Mouse (Mus musculus) neural tube, embryonic 12.5 days (tissue): ENCODE measurements around the gene Rbm39. TPM values are rescaled to one million over a fixed set of nuclear protein-coding genes. Genes with fewer than 3 reads are reported as not detected.

Source experiments
- ATAC-seq: fragments of 200-750 bp; cut with Nextera tagmentation; 2 replicates; pipeline ENCODE4 v1.8.0; 2017; ENCODE audit warnings: low read depth, mild to moderate bottlenecking, moderate TSS enrichment, moderate library complexity; ENCODE audit not compliant: low FRiP score
- H3K27ac ChIP-seq: fragments of 300-500 bp; sonication (generic); 2 replicates; pipeline ENCODE4 v1.5.1; 2016
- H3K27me3 ChIP-seq: fragments of 300-500 bp; sonication (generic); replicated peaks from 2 replicates; pipeline ENCODE4 v1.6.1; 2016; ENCODE audit warnings: mild to moderate bottlenecking
- H3K36me3 ChIP-seq: fragments of 300-500 bp; sonication (generic); 2 replicates; pipeline ENCODE4 v1.6.1; 2016; ENCODE audit warnings: mild to moderate bottlenecking
- H3K4me1 ChIP-seq: fragments of 300-500 bp; sonication (generic); 2 replicates; pipeline ENCODE4 v1.6.1; 2016
- H3K4me2 ChIP-seq: fragments of 300-500 bp; sonication (generic); replicated peaks from 2 replicates; pipeline ENCODE4 v1.6.1; 2016; ENCODE audit warnings: mild to moderate bottlenecking
- H3K4me3 ChIP-seq: fragments of 300-500 bp; sonication (generic); 2 replicates; pipeline ENCODE4 v1.5.1; 2016
- H3K9ac ChIP-seq: fragments of 300-500 bp; sonication (generic); 2 replicates; pipeline ENCODE4 v1.6.1; 2016; ENCODE audit warnings: mild to moderate bottlenecking
- H3K9me3 ChIP-seq: fragments of 300-500 bp; sonication (generic); 2 replicates; pipeline ENCODE4 v1.6.1; 2016; ENCODE audit warnings: mild to moderate bottlenecking
- WGBS: fragments of 180-500 bp; shearing (Covaris S2); methylation state at CpG from one replicate; pipeline ENCODE4 v1.1.7; 2016; 5-methylcytosine and 5-hydroxymethylcytosine counted together
- polyA plus RNA-seq: library from polyadenylated mRNA; unstranded; fragments of >200 nt; fragmentation: Nextera tagmentation; extraction: Ambion mirVana; gene quantifications from 2 replicates; pipeline ENCODE4 v1.2.1, GENCODE M21; 2016

Rbm39 gene
- polyA plus RNA-seq: 583 and 625 TPM in 2 replicates

GRCm38 (mm10) chr2:156180094-156180821 lies at the start of gene Rbm39:
Rbm39 (minus strand) TSS chr2:156180238.
- Histone ChIP-seq H3K27ac (peak within 1 kb of the TSS; percentile 94), H3K27me3 (no peaks in the 10 kb centered on the region), H3K36me3 (peaks cover 21% of the 10 kb centered on the region), H3K4me2 (peak within 1 kb of the TSS; percentile 88), H3K4me3 (peak within 1 kb of the TSS; percentile 99), H3K9ac (peak within 1 kb of the TSS; percentile 100), H3K4me1 (peaks cover 21% of the 10 kb centered on the region), H3K9me3 (no peaks in the 10 kb centered on the region)
- peak; percentile 98 for ATAC-seq
- under 1% methylated on average over 47 of the region's 47 CpGs for WGBS

- Histone ChIP-seq H3K4me1 (no peaks in the 10 kb centered on the region), H3K27ac (no peak overlapping the region), H3K4me3 (no peak overlapping the region), H3K9me3 (no peaks in the 10 kb centered on the region), H3K4me2 (no peak overlapping the region), H3K27me3 (no peaks in the 10 kb centered on the region), H3K9ac (no peak overlapping the region), H3K36me3 (peaks cover 30% of the 10 kb centered on the region)
- WGBS: 98% methylated on average over 1 of the region's 1 CpGs
- ATAC-seq: no peak
Observed at GRCm38 (mm10) chr2:156229171-156229570, 49.1 kb upstream of the Rbm39 start.

GRCm38 (mm10) chr2:156227689-156228088 lies 47.7 kb upstream of the Rbm39 start:
- peaks cover 34% of the 10 kb centered on the region for H3K36me3 ChIP-seq

GRCm38 (mm10) chr2:156224043-156224442 lies 44.0 kb upstream of the Rbm39 start:
- no peak overlapping the region for H3K9ac ChIP-seq
- H3K4me3 ChIP-seq: no peak overlapping the region
- no peak for ATAC-seq
- H3K27me3 ChIP-seq: no peaks in the 10 kb centered on the region
- peaks cover 32% of the 10 kb centered on the region for H3K36me3 ChIP-seq
- 96% methylated on average over 5 of the region's 5 CpGs for WGBS
- no peak overlapping the region for H3K27ac ChIP-seq
- no peak overlapping the region for H3K4me2 ChIP-seq
- H3K4me1 ChIP-seq: no peaks in the 10 kb centered on the region
- H3K9me3 ChIP-seq: no peaks in the 10 kb centered on the region

More at GRCm38 (mm10) chr2:156227689-156228088, 47.7 kb upstream of the Rbm39 start:
- ATAC-seq: no peak
- no peak overlapping the region for H3K4me3 ChIP-seq
- no peaks in the 10 kb centered on the region for H3K9me3 ChIP-seq
- no peak overlapping the region for H3K9ac ChIP-seq
- H3K4me1 ChIP-seq: no peaks in the 10 kb centered on the region
- H3K4me2 ChIP-seq: no peak overlapping the region
- 97% methylated on average over 1 of the region's 1 CpGs for WGBS
- no peak overlapping the region for H3K27ac ChIP-seq
- H3K27me3 ChIP-seq: no peaks in the 10 kb centered on the region

GRCm38 (mm10) chr2:156222100-156222499 lies 42.1 kb upstream of the Rbm39 start:
- H3K36me3 ChIP-seq: peaks cover 31% of the 10 kb centered on the region
- H3K27ac ChIP-seq: no peak overlapping the region
- no peak overlapping the region for H3K4me2 ChIP-seq
- H3K4me3 ChIP-seq: no peak overlapping the region
- no peak overlapping the region for H3K9ac ChIP-seq
- ATAC-seq: no peak
- no peaks in the 10 kb centered on the region for H3K27me3 ChIP-seq
- no peaks in the 10 kb centered on the region for H3K4me1 ChIP-seq
- no peaks in the 10 kb centered on the region for H3K9me3 ChIP-seq

GRCm38 (mm10) chr2:156217786-156218185 lies 37.7 kb upstream of the Rbm39 start:
- Histone ChIP-seq H3K27me3 (no peaks in the 10 kb centered on the region), H3K36me3 (peaks cover 13% of the 10 kb centered on the region), H3K4me3 (no peak overlapping the region), H3K27ac (no peak overlapping the region), H3K4me2 (no peak overlapping the region), H3K9ac (no peak overlapping the region), H3K4me1 (no peaks in the 10 kb centered on the region), H3K9me3 (no peaks in the 10 kb centered on the region)
- no peak for ATAC-seq
- 67% methylated on average over 1 of the region's 1 CpGs for WGBS

- Histone ChIP-seq H3K9ac (no peak overlapping the region), H3K27me3 (no peaks in the 10 kb centered on the region), H3K27ac (no peak overlapping the region), H3K4me3 (no peak overlapping the region), H3K9me3 (no peaks in the 10 kb centered on the region), H3K4me1 (peaks cover 13% of the 10 kb centered on the region), H3K36me3 (peaks cover 24% of the 10 kb centered on the region; the same call in 1 of the 2 replicates), H3K4me2 (no peak overlapping the region)
- 91% methylated on average over 6 of the region's 6 CpGs for WGBS
- ATAC-seq: no peak
Observed at GRCm38 (mm10) chr2:156203917-156204316, 23.9 kb upstream of the Rbm39 start.

GRCm38 (mm10) chr2:156202848-156203437 lies 22.9 kb upstream of the Rbm39 start:
- ATAC-seq: no peak
- Histone ChIP-seq H3K9ac (no peak overlapping the region), H3K4me1 (peaks cover 22% of the 10 kb centered on the region), H3K27me3 (no peaks in the 10 kb centered on the region), H3K9me3 (no peaks in the 10 kb centered on the region), H3K27ac (0 out of 2 replicates have a peak overlapping the region, but pooled peaks have one; percentile 20), H3K36me3 (peaks cover 24% of the 10 kb centered on the region; the same call in 1 of the 2 replicates), H3K4me3 (no peak overlapping the region), H3K4me2 (no peak overlapping the region)
- WGBS: 69% methylated on average over 3 of the region's 3 CpGs

- Histone ChIP-seq H3K9me3 (no peaks in the 10 kb centered on the region), H3K4me3 (no peak overlapping the region), H3K36me3 (peaks cover 17% of the 10 kb centered on the region; the same call in 1 of the 2 replicates), H3K27me3 (no peaks in the 10 kb centered on the region), H3K27ac (no peak overlapping the region), H3K4me1 (peaks cover 28% of the 10 kb centered on the region), H3K9ac (no peak overlapping the region), H3K4me2 (no peak overlapping the region)
- 97% methylated on average over 4 of the region's 4 CpGs for WGBS
- no peak for ATAC-seq
Observed at GRCm38 (mm10) chr2:156201486-156201885, 21.4 kb upstream of the Rbm39 start.

GRCm38 (mm10) chr2:156199944-156200343 lies 19.9 kb upstream of the Rbm39 start:
- no peak overlapping the region for H3K9ac ChIP-seq
- WGBS: 73% methylated on average over 3 of the region's 3 CpGs
- no peak overlapping the region for H3K4me3 ChIP-seq
- H3K4me1 ChIP-seq: peaks cover 33% of the 10 kb centered on the region
- peaks cover 16% of the 10 kb centered on the region; the same call in 1 of the 2 replicates for H3K36me3 ChIP-seq
- no peaks in the 10 kb centered on the region for H3K9me3 ChIP-seq
- H3K4me2 ChIP-seq: no peak overlapping the region
- ATAC-seq: no peak
- H3K27me3 ChIP-seq: no peaks in the 10 kb centered on the region
- no peak overlapping the region for H3K27ac ChIP-seq

- H3K36me3 ChIP-seq: peaks cover 11% of the 10 kb centered on the region; the same call in 1 of the 2 replicates
- no peaks in the 10 kb centered on the region for H3K9me3 ChIP-seq
- H3K27me3 ChIP-seq: no peaks in the 10 kb centered on the region
- 6% methylated on average over 17 of the region's 17 CpGs for WGBS
- no peak for ATAC-seq
- peaks cover 25% of the 10 kb centered on the region for H3K4me1 ChIP-seq
- H3K4me3 ChIP-seq: peak overlapping the region; percentile 68
- H3K27ac ChIP-seq: peak overlapping the region; percentile 87
- peak overlapping the region; percentile 77 for H3K9ac ChIP-seq
- H3K4me2 ChIP-seq: peak overlapping the region; percentile 66
Observed at GRCm38 (mm10) chr2:156197129-156197911, 17.3 kb upstream of the Rbm39 start.
